Mouse (Mus musculus) frontal cortex, postnatal 25 days (tissue): ENCODE measurements at regions not wholly inside any gene's neighbourhood (a gene's known extent, or its start where the extent isn't known, plus 50 kb on each side); places are given as distances from the start of the nearest gene placed in this dataset.

ENCODE experiments used
- DNase-seq, 2 experiments: peaks; one replicate each; pipeline ENCODE4 v3.0.0; 2022; ENCODE audit warnings: low spot score in 2 of 2

GRCm38 (mm10) chr1:72002471-72003116, 209.5 kb downstream of the Mreg start:
- peak in 1 of 2 experiments; percentile 6 for DNase-seq

- DNase-seq: no peak
Observed at GRCm38 (mm10) chr1:72000741-72001140, 211.4 kb downstream of the Mreg start.

GRCm38 (mm10) chr1:71996828-71997227, 215.3 kb downstream of the Mreg start:
- DNase-seq: no peak

- DNase-seq: no peak
Observed at GRCm38 (mm10) chr1:71996234-71996619, 215.9 kb downstream of the Mreg start.

- no peak for DNase-seq
Observed at GRCm38 (mm10) chr1:71995573-71996233, 216.4 kb downstream of the Mreg start.

GRCm38 (mm10) chr1:71990936-71991335, 221.2 kb downstream of the Mreg start:
- DNase-seq: no peak

- no peak for DNase-seq
Observed at GRCm38 (mm10) chr1:71988086-71988485, 224.0 kb downstream of the Mreg start.

GRCm38 (mm10) chr1:71986047-71986446, 226.1 kb downstream of the Mreg start:
- DNase-seq: no peak

- no peak for DNase-seq
Observed at GRCm38 (mm10) chr1:71983786-71984185, 228.3 kb downstream of the Mreg start.

GRCm38 (mm10) chr1:71982423-71983262, 229.5 kb downstream of the Mreg start:
- DNase-seq: no peak

- DNase-seq: no peak
Observed at GRCm38 (mm10) chr1:71980624-71981023, 231.5 kb downstream of the Mreg start.

GRCm38 (mm10) chr1:71979261-71979660, 232.8 kb downstream of the Mreg start:
- no peak for DNase-seq

GRCm38 (mm10) chr1:71977361-71977760, 234.7 kb downstream of the Mreg start:
- no peak for DNase-seq

- DNase-seq: no peak
Observed at GRCm38 (mm10) chr1:71974715-71975114, 237.4 kb downstream of the Mreg start.

GRCm38 (mm10) chr1:71971943-71972342, 240.2 kb downstream of the Mreg start:
- DNase-seq: no peak

GRCm38 (mm10) chr1:71970771-71971170, 241.3 kb downstream of the Mreg start:
- DNase-seq: no peak

- DNase-seq: no peak
Observed at GRCm38 (mm10) chr1:71967574-71968104, 244.5 kb downstream of the Mreg start.

- DNase-seq: no peak
Observed at GRCm38 (mm10) chr1:71964450-71965126, 247.5 kb downstream of the Mreg start.

- no peak for DNase-seq
Observed at GRCm38 (mm10) chr1:71956940-71957339, 255.2 kb downstream of the Mreg start.

GRCm38 (mm10) chr1:71955331-71955730, 256.8 kb downstream of the Mreg start:
- DNase-seq: no peak

- DNase-seq: no peak
Observed at GRCm38 (mm10) chr1:71953292-71953691, 258.8 kb downstream of the Mreg start.

- DNase-seq: no peak
Observed at GRCm38 (mm10) chr1:71949549-71949948, 262.6 kb downstream of the Mreg start.
